Mouse (Mus musculus) neural tube, embryonic 15.5 days (tissue): ENCODE measurements around the gene Tnfrsf25. TPM values are rescaled to one million over a fixed set of nuclear protein-coding genes. Genes with fewer than 3 reads are reported as not detected.

ENCODE experiments used
- ATAC-seq: fragments of 200-750 bp; cut with Nextera tagmentation; 2 replicates; pipeline ENCODE4 v1.8.0; 2017; ENCODE audit warnings: mild to moderate bottlenecking, moderate TSS enrichment, moderate library complexity; ENCODE audit not compliant: low FRiP score
- H3K27ac ChIP-seq: fragments of 300-500 bp; sonication (generic); replicated peaks from 2 replicates; pipeline ENCODE4 v1.5.1; 2015; ENCODE audit warnings: mild to moderate bottlenecking, inconsistent platforms
- H3K27me3 ChIP-seq: fragments of 300-500 bp; sonication (generic); replicated peaks from 2 replicates; pipeline ENCODE4 v1.6.1; 2015; ENCODE audit warnings: inconsistent platforms
- H3K36me3 ChIP-seq: fragments of 300-500 bp; sonication (generic); 2 replicates; pipeline ENCODE4 v1.6.1; 2015; ENCODE audit warnings: inconsistent platforms
- H3K4me1 ChIP-seq: fragments of 300-500 bp; sonication (generic); 2 replicates; pipeline ENCODE4 v1.6.1; 2015; ENCODE audit warnings: inconsistent platforms
- H3K4me2 ChIP-seq: fragments of 300-500 bp; sonication (generic); 2 replicates; pipeline ENCODE4 v1.6.1; 2015; ENCODE audit warnings: inconsistent platforms, mild to moderate bottlenecking, moderate library complexity
- H3K4me3 ChIP-seq: fragments of 300-500 bp; sonication (generic); replicated peaks from 2 replicates; pipeline ENCODE4 v1.5.1; 2015; ENCODE audit warnings: mild to moderate bottlenecking, inconsistent platforms
- H3K9ac ChIP-seq: fragments of 300-500 bp; sonication (generic); replicated peaks from 2 replicates; pipeline ENCODE4 v1.6.1; 2015; ENCODE audit warnings: mild to moderate bottlenecking, inconsistent platforms
- H3K9me3 ChIP-seq: fragments of 300-500 bp; sonication (generic); replicated peaks from 2 replicates; pipeline ENCODE4 v1.6.1; 2016; ENCODE audit warnings: inconsistent platforms
- WGBS: fragments of 180-500 bp; shearing (Covaris S2); methylation state at CpG from one replicate; pipeline ENCODE4 v1.1.7; 2015; ENCODE audit warnings: mixed read lengths; 5-methylcytosine and 5-hydroxymethylcytosine counted together
- polyA plus RNA-seq: library from polyadenylated mRNA; unstranded; fragments of >200 nt; fragmentation: Nextera tagmentation; extraction: Ambion mirVana; gene quantifications from 2 replicates; pipeline ENCODE4 v1.2.1, GENCODE M21; 2015

The Tnfrsf25 gene
- polyA plus RNA-seq = 1.2 and 2.4 TPM in 2 replicates

DNA sequence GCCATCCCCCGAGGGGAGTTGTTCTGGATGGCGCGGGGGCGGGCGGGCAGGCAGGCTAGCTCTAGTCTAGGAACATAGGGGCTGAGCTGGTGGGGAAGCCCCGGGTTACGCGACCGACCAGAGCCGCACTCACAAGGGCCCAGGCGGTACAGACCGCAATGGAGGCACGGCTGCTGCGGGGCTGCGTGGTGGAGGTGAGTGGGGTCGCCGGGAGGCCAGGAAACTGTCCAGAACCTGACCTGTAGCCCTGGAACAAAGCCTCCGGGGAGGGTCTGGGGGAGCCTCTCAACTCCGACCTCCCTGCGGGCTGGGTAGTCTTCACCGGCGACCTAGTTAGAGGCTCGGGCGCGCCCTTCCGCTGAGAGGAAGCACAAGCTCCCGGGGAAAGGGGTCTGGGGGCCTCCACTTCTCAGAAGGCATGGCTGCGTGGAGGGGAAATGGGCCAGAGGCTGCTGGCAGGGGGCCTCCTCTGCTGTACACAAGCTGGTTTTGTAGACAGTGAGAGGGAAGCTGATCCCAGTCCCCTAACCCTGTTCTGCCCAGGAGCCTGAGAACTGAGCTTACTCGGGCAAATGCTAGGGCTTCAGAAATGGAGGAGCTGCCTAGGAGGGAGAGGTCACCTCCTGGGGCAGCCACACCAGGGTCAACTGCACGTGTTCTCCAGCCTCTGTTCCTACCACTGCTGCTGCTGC lies at the start of gene Tnfrsf25:
Tnfrsf25 (plus strand) TSS at position 14 of the 692 bp plus-strand sequence.
- peaks cover 74% of the 10 kb centered on the region for H3K27me3 ChIP-seq
- no peak within 1 kb of the TSS for H3K27ac ChIP-seq
- peaks cover 29% of the 10 kb centered on the region for H3K4me1 ChIP-seq
- H3K4me3 ChIP-seq = no peak within 1 kb of the TSS
- H3K4me2 ChIP-seq = peak within 1 kb of the TSS; percentile 29
- 4% methylated on average over 30 of the region's 30 CpGs for WGBS
- peaks cover 17% of the 10 kb centered on the region for H3K36me3 ChIP-seq
- no peak for ATAC-seq
- H3K9me3 ChIP-seq = no peaks in the 10 kb centered on the region
- H3K9ac ChIP-seq = no peak within 1 kb of the TSS

DNA sequence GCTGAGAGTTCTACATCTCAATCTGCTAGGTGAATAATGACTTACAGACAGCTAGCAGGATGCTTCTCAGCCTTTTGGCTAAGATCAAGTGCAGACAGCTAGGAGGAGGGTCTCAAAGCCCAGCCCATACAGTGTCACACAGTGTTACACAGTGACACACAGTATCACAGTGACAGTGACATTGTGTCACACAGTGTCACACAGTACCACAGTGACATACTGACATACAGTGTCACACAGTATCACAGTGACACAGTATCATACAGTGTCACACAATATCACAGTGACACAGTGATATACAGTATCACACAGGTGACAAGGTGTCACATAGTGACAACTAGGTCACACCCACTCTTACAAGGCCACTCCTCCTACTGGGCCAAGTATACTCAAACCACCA lies 48.5 kb upstream of the Tnfrsf25 start:
- no peaks in the 10 kb centered on the region for H3K27me3 ChIP-seq
- no peak overlapping the region for H3K4me3 ChIP-seq
- no peak overlapping the region for H3K4me2 ChIP-seq
- ATAC-seq = no peak
- H3K9me3 ChIP-seq = no peaks in the 10 kb centered on the region
- H3K36me3 ChIP-seq = no peaks in the 10 kb centered on the region; the same call in 1 of the 2 replicates
- H3K4me1 ChIP-seq = peaks cover 5% of the 10 kb centered on the region; the same call in 1 of the 2 replicates
- H3K9ac ChIP-seq = no peak overlapping the region
- H3K27ac ChIP-seq = no peak overlapping the region

DNA sequence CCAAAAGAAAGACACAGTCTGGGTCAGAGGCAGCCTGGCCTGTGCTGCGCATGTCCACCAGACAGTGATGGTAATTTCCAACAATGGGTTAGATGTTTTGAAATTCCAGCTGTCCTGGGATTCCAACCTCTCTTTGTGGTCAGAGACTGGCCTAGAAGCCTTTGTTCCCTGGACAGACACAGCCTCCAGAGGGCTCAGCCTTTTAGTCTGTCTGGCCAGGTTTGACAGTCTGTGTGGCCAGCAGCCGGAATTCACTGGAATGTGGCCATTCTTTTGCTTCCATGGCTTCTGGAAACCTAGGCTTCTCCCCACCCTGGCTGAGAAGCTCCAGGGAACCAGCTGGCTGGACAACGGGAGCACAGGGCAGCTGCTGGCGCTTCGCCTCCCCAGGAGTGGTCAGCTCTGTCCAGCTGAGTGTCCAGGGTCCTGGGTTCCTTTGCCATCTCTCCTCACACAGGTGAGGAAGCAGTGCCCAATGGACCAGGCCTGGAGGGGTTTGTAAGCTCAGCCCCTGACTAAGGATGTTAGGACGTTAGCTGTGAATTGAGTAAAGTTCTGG lies 47.5 kb upstream of the Tnfrsf25 start:
- H3K36me3 ChIP-seq = no peaks in the 10 kb centered on the region; the same call in 1 of the 2 replicates
- H3K27ac ChIP-seq = no peak overlapping the region
- no peak overlapping the region for H3K4me3 ChIP-seq
- no peak overlapping the region for H3K4me2 ChIP-seq
- 82% methylated on average over 6 of the region's 6 CpGs for WGBS
- H3K27me3 ChIP-seq = no peaks in the 10 kb centered on the region
- no peak for ATAC-seq
- no peaks in the 10 kb centered on the region for H3K9me3 ChIP-seq
- H3K4me1 ChIP-seq = peaks cover 12% of the 10 kb centered on the region
- no peak overlapping the region for H3K9ac ChIP-seq

DNA sequence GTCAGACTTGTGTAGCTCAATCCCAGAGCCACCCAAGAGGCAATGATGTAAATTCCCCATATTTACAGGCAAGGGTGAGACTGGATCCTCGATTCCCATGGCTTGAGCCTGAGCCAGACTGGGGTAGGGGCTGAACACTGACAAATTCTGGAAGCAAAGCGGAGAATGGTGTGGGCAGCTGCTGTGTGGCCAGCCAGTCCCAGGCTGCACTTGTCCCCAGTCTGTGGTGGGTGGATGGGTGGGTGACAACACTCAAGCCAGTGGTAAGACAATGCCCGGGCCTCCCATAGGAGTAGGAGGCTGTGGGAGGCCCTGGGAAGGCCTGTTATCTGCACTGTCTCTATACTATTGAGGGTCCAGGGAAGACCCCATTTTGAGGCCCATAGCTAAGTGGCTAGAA lies 46.5 kb upstream of the Tnfrsf25 start:
- Histone ChIP-seq H3K4me3 (no peak overlapping the region), H3K27me3 (no peaks in the 10 kb centered on the region), H3K27ac (no peak overlapping the region), H3K9ac (no peak overlapping the region), H3K4me2 (no peak overlapping the region), H3K9me3 (no peaks in the 10 kb centered on the region), H3K4me1 (peaks cover 18% of the 10 kb centered on the region), H3K36me3 (no peaks in the 10 kb centered on the region; the same call in 1 of the 2 replicates)
- WGBS = 89% methylated on average over 3 of the region's 3 CpGs
- no peak for ATAC-seq

DNA sequence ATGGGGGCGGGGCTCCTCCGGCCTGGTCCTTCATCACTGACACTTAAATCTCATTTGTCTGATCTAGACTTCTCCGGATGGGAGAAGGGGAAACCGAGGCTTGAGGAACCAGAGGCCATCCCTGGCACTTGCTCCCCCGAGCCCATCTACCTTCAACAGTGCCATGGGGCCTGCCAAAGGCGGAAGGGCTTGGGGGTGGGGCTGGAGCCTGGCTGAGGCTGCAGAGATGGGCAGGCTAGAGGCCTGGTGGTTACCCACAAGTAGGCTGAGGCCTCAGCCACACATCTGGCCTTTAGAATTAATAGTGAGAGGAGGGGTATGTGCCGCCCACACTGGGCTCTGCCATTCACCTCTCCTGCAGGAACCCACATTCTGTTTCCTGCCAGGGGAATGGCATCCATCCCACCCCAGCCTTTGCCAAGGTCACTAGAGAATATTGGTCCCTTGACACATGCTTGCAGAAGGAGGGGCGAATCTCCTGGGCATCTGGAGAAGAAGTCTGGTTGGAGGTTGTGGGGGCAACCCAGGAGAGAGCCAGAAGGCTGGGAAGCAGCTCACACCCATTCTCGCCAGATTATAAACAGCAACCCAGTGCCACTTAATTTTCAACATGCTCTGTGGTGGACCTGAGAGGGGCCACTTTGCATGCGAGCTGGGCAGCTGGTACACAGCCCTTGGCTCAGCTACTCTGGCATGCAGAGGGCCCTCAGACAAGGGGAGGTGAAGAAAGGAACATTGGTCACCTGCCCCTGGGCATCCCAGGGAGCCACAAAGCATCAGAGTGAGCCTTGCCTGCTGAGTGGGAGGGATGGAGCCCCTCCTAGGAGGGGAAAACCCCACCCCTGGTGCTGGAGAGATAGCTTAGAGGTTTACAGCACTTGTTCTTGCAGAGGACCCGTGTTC lies 45.0 kb upstream of the Tnfrsf25 start:
- no peak overlapping the region for H3K27ac ChIP-seq
- no peak overlapping the region for H3K4me3 ChIP-seq
- H3K4me2 ChIP-seq = no peak overlapping the region
- 72% methylated on average over 11 of the region's 11 CpGs for WGBS
- peaks cover 18% of the 10 kb centered on the region for H3K4me1 ChIP-seq
- no peaks in the 10 kb centered on the region for H3K9me3 ChIP-seq
- no peaks in the 10 kb centered on the region for H3K27me3 ChIP-seq
- no peaks in the 10 kb centered on the region for H3K36me3 ChIP-seq
- ATAC-seq = no peak
- no peak overlapping the region for H3K9ac ChIP-seq

DNA sequence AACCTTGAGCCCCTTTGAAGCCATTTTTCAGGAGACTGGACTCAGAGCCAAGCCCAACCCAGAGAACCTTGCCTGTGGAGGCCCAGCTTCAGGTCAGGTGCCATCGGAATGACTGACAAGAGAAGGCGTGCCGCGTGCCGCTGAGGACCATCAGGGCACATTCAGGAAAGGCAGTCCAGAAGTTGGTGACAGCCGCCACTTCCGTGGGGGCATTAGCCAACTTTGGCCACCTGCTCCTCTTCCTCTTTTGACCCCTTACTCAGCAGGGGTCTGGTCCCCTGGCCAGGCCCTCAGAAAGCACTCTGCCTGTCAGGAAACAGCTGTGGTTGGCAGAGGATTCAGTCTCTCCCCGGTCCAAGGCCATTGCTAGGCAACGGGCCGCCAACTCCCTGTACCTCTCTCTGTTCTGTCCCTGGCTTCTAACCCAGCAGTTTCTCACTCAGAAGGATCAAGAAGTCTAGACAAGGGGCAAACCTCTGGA lies 43.6 kb upstream of the Tnfrsf25 start, which contains the start of gene Plekhg5:
Plekhg5 (plus strand) TSS at position 378 of the 481 bp plus-strand sequence.
- no peaks in the 10 kb centered on the region for H3K9me3 ChIP-seq
- H3K4me1 ChIP-seq = peaks cover 18% of the 10 kb centered on the region
- H3K4me2 ChIP-seq = no peak within 1 kb of the TSS
- ATAC-seq = no peak
- H3K27ac ChIP-seq = no peak within 1 kb of the TSS
- no peak within 1 kb of the TSS for H3K4me3 ChIP-seq
- WGBS = 57% methylated on average over 10 of the region's 10 CpGs
- H3K9ac ChIP-seq = no peak within 1 kb of the TSS
- H3K36me3 ChIP-seq = no peaks in the 10 kb centered on the region
- H3K27me3 ChIP-seq = no peaks in the 10 kb centered on the region

DNA sequence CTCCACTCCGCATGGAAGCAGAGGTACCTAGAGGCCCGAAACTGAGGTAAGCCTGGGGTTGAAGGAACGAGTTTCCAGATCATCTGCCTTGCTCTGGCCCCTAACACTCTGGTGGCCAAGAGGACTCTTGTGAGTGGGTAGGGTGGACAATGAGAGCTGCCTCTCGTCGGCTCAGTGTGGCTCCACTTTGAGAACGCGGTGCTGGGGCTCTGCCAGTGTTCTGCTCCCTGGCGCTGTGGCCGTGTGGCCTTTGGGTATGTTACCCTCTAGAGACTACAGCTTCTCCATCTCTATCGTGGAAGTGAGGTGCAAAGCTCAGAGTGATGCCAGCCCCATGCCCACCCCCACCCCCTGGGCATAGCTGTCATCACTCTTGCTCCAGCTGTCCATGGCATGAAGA lies 43.1 kb upstream of the Tnfrsf25 start:
- Histone ChIP-seq H3K36me3 (no peaks in the 10 kb centered on the region), H3K27me3 (no peaks in the 10 kb centered on the region), H3K9ac (no peak overlapping the region), H3K27ac (no peak overlapping the region), H3K4me1 (peaks cover 18% of the 10 kb centered on the region), H3K4me3 (no peak overlapping the region), H3K9me3 (no peaks in the 10 kb centered on the region), H3K4me2 (no peak overlapping the region)
- ATAC-seq = no peak
- 63% methylated on average over 10 of the region's 10 CpGs for WGBS

DNA sequence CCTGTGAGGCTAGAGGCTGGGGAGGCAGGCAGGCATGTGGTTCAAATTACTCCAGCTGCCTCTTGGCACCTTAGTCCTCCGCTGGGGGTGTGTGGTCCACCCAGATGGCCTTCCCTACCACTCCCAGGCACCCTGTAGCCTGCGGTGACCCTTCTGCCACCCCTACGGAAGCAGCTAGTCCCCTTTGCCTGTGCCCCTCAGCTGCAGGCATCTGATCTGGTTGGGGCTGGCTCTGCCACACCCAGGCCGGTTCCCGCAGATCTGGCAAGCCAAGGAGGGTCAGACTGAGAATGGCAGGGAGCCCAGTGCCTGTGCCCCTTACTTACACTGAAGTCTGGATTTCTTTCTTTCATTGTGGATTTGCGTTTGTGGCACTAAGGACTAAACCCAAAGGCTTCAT lies 42.0 kb upstream of the Tnfrsf25 start:
- H3K4me1 ChIP-seq = peaks cover 18% of the 10 kb centered on the region
- H3K4me3 ChIP-seq = no peak overlapping the region
- H3K9ac ChIP-seq = no peak overlapping the region
- ATAC-seq = no peak
- no peak overlapping the region for H3K27ac ChIP-seq
- no peaks in the 10 kb centered on the region for H3K27me3 ChIP-seq
- WGBS = 86% methylated on average over 6 of the region's 6 CpGs
- H3K9me3 ChIP-seq = no peaks in the 10 kb centered on the region
- H3K4me2 ChIP-seq = no peak overlapping the region
- no peaks in the 10 kb centered on the region for H3K36me3 ChIP-seq

DNA sequence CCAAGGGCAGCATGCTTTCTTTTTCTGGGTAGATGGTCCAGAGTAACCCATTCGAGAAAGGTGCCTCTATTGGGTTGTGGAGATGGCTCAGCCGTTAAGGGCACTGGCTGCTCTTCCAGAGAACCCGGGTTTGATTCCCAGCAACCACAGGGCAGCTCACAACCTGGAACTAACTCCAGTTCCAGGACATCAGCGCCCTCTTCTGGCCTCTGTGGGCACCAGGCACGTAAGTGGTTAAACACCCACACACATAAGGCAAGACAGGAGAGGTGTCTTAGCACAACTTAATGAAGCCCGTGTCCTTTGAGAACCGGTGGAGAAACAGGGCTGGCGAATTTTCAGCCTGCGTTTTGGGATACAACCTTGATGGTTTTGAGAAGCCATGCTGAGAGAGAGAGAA lies 41.2 kb upstream of the Tnfrsf25 start:
- Histone ChIP-seq H3K4me1 (peaks cover 18% of the 10 kb centered on the region), H3K27me3 (no peaks in the 10 kb centered on the region), H3K4me3 (no peak overlapping the region), H3K4me2 (no peak overlapping the region), H3K27ac (no peak overlapping the region), H3K9ac (no peak overlapping the region), H3K9me3 (no peaks in the 10 kb centered on the region), H3K36me3 (no peaks in the 10 kb centered on the region)
- no peak for ATAC-seq
- 83% methylated on average over 9 of the region's 9 CpGs for WGBS

DNA sequence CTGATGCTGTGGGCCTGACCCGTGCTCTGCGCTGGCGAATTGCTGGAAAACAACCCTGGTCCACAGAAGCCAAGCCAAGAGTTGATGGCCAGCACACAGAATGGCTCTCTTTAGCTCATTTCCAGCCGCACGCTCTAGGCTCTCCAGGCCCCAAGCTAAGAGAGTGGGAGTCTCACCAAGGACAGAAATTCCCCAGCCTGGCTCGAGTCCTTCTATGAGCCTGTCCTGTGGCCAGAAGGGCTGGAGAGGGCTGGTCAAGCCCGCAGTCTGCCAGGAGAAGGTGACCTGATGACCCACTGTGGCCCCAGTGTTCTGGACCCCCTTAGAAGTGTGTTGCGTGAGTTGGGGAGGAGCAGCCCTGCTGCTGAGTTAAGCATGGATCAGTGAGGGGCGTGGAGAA lies 38.5 kb upstream of the Tnfrsf25 start:
- H3K4me3 ChIP-seq = no peak overlapping the region
- no peak for ATAC-seq
- WGBS = 91% methylated on average over 9 of the region's 9 CpGs
- no peaks in the 10 kb centered on the region for H3K27me3 ChIP-seq
- H3K4me1 ChIP-seq = peaks cover 14% of the 10 kb centered on the region
- H3K9me3 ChIP-seq = no peaks in the 10 kb centered on the region
- no peak overlapping the region for H3K9ac ChIP-seq
- H3K27ac ChIP-seq = no peak overlapping the region
- H3K4me2 ChIP-seq = no peak overlapping the region
- no peaks in the 10 kb centered on the region for H3K36me3 ChIP-seq

DNA sequence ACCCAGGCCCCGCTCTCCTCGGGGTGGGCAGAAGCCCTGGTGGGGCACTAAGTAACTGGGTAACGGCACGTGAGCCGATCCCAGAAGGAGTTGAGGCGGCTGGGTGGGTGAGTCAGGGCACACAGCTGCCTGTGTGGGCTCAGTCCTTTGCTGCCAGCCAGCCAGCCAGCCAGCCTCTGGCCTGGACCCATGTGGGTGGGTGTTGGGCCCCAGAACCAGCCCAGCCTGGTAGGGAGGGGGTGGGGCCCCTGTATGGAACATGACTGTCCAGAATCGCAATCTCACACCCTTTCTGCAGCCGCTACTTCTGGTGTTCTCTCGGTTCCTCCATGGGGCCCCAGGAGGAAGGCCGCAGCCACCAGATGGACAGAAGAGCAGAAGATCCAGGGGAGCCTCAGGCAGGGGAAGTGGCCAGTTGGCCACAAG lies 37.6 kb upstream of the Tnfrsf25 start:
- Histone ChIP-seq H3K4me2 (no peak overlapping the region), H3K27me3 (no peaks in the 10 kb centered on the region), H3K9ac (no peak overlapping the region), H3K9me3 (no peaks in the 10 kb centered on the region), H3K36me3 (no peaks in the 10 kb centered on the region), H3K4me3 (no peak overlapping the region), H3K4me1 (peaks cover 7% of the 10 kb centered on the region; the same call in 1 of the 2 replicates), H3K27ac (no peak overlapping the region)
- 95% methylated on average over 10 of the region's 10 CpGs for WGBS
- ATAC-seq = no peak
